Comparison of ENCODE assay signal across 10 mouse cellular contexts in the genomic region with DNA sequence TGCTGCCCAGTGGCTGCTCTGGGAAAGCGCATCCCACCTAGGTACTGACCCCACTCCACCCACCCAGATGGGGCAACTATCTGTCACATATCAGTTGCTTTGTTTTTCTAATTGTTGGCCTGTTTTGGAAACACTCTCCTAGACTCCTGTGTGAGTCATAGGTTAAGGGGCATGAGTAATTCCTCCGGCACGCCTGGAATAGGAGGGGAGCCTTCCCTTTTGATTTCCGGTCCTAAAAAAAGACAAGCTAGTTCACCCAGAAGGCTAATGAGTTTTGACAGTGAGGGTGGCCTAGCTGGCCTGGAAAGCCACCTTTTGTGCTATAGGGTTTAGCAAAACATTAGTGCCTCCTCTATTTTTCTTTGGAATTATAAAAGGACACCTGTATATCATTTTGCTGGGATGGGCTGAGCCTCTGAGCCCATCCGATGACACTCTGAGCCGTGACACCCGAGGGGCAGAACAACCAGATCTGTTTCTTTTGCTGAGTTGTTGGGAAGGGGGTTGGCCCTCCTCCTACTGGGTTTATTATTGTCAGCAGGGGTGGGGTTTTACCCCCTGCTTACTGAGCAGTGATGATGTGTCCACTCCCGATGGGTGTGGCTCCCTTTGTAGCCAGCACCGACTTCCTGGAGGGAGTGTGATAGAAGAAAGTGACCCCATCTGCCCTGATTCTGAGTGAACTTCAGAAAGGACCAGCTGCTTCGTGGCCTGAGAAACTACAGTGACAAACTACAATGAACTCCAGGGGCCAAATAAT. TPM values are rescaled to one million over a fixed set of nuclear protein-coding genes. Genes with fewer than 3 reads are reported as not detected.
DNase-seq lines count a peak whose midpoint lies in the region; ATAC-seq lines count a peak whose summit lies in the region.
"Had no signal": no experiment of that assay in that cellular context is flagged by ENCODE, and none has a peak within 500 bp of the region (broad histone marks: within the 10 kb centered on the region; RNA-seq: fewer than 3 reads in every experiment).

No protein-coding gene starts in this region.

- ATAC-seq in megakaryocyte, adult 5-6 weeks (ENCODE audit: poor library complexity, severe bottlenecking), result no peak
- ATAC-seq: midbrain, embryonic 13.5 days had no signal

- DNase-seq in adrenal gland, adult (ENCODE audit: inconsistent age in 2 of 2, low spot score in 1 of 2), result peak; percentile 66 to 89
- no peak for DNase-seq in adrenal gland, postnatal 4 days (ENCODE audit: low spot score in 2 of 2)
- peak; percentile 71 for DNase-seq in 3134 (ENCODE audit: extremely low read depth, insufficient read length, low spot score)
- DNase-seq in adrenal gland, postnatal 10 days, result peak; percentile 32
- peak; percentile 32 to 49 for DNase-seq in heart, postnatal 36 days
- no peak for DNase-seq in thymus, postnatal 14 days
- DNase-seq in gastrocnemius, postnatal 25 days, result no peak
- DNase-seq: cerebellum, postnatal 25 days had no signal

- intact Hi-C loops in heart, postnatal 36 days (cut with DNase I), result no loop called here

RNA-seq across cellular contexts. Expression of a gene that starts 21.0 kb away (rescaled TPM):
- 10 to 100 TPM; 27.1 to 31.5 TPM for total RNA-seq in adrenal gland, postnatal 4 days (2021)
- total RNA-seq in adrenal gland, postnatal 10 days (2021), result 10 to 100 TPM; 22.9 to 25.7 TPM
- total RNA-seq in heart, postnatal 36 days (2021), result 10 to 100 TPM in 1 of 2 experiments, 1 to 10 TPM in 1; 3.8 to 12.9 TPM
- 10 to 100 TPM in 1 of 2 experiments, 1 to 10 TPM in 1; 4.6 to 29.3 TPM for total RNA-seq in gastrocnemius, postnatal 25 days (2021)
- total RNA-seq in megakaryocyte, adult 5-6 weeks (2015), result 7.3 and 8.9 TPM in 2 replicates
- total RNA-seq in megakaryocyte, adult 5-6 weeks (2017), result 8.3 and 9.5 TPM in 2 replicates

Comparison
In these comparisons a context has a peak if more than half of its experiments do, and no peak if none do; other contexts are left out.
1. DNase-seq: peak in adrenal gland, adult (2 of 2), 3134 (single experiment), adrenal gland, postnatal 10 days (single experiment) and heart, postnatal 36 days (2 of 2); none in adrenal gland, postnatal 4 days (0 of 2), thymus, postnatal 14 days (single experiment) and gastrocnemius, postnatal 25 days (single experiment).